Mouse (Mus musculus) lung, embryonic 14.5 days (tissue): ENCODE measurements around the gene 2010111I01Rik. TPM values are rescaled to one million over a fixed set of nuclear protein-coding genes. Genes with fewer than 3 reads are reported as not detected.
"Not testable (repeated sequence)": the region's sequence is repeated elsewhere in the genome, so short reads cannot be mapped to it uniquely, and the experiment has no call there.

Experiments used
- ATAC-seq: fragments of 200-750 bp; cut with Nextera tagmentation; 2 replicates; pipeline ENCODE4 v1.8.0; 2017; ENCODE audit warnings: mild to moderate bottlenecking, moderate TSS enrichment, moderate library complexity; ENCODE audit not compliant: insufficient read depth
- DNase-seq: peaks from one replicate; pipeline ENCODE4 v3.0.0-alpha.2; 2015
- H3K27ac ChIP-seq: fragments of 300-500 bp; sonication (generic); 2 replicates; pipeline ENCODE4 v1.5.1; 2014; ENCODE audit warnings: low read depth, mild to moderate bottlenecking, moderate library complexity
- H3K27me3 ChIP-seq: fragments of 300-500 bp; sonication (generic); 2 replicates; pipeline ENCODE4 v1.6.1; 2014; ENCODE audit warnings: low read length, control low read depth; ENCODE audit not compliant: insufficient read depth
- H3K36me3 ChIP-seq: fragments of 300-500 bp; sonication (generic); 2 replicates; pipeline ENCODE4 v1.6.1; 2014; ENCODE audit warnings: control low read depth; ENCODE audit not compliant: insufficient read depth
- H3K4me1 ChIP-seq: fragments of 300-500 bp; sonication (generic); 2 replicates; pipeline ENCODE4 v1.6.1; 2014; ENCODE audit warnings: antibody characterized with exemption, control low read depth; ENCODE audit not compliant: insufficient read depth
- H3K4me2 ChIP-seq: fragments of 300-500 bp; sonication (generic); 2 replicates; pipeline ENCODE4 v1.6.1; 2014; ENCODE audit warnings: mild to moderate bottlenecking
- H3K4me3 ChIP-seq: fragments of 300-500 bp; sonication (generic); 2 replicates; pipeline ENCODE4 v1.5.1; 2014; ENCODE audit warnings: low read depth, low read length
- H3K9ac ChIP-seq: fragments of 300-500 bp; sonication (generic); 2 replicates; pipeline ENCODE4 v1.6.1; 2014
- H3K9me3 ChIP-seq: fragments of 300-500 bp; sonication (generic); 2 replicates; pipeline ENCODE4 v1.6.1; 2016; ENCODE audit warnings: low read depth, low read length, control low read depth
- CTCF ChIP-seq: IDR thresholded peaks from 2 replicates; pipeline ENCODE4 v1.5.1; 2016; ENCODE audit warnings: antibody characterized with exemption, low read depth
- WGBS: fragments of 180-500 bp; shearing (Covaris S2); extraction: QIAGEN DNeasy Blood & Tissue Kit; methylation state at CpG from one replicate; pipeline ENCODE4 v1.1.7; 2014; 5-methylcytosine and 5-hydroxymethylcytosine counted together
- polyA plus RNA-seq: library from polyadenylated mRNA; unstranded; fragments of >200 nt; fragmentation: Nextera tagmentation; extraction: Ambion mirVana; gene quantifications from 2 replicates; pipeline ENCODE4 v1.2.1, GENCODE M21; 2014

2010111I01Rik gene
- polyA plus RNA-seq, 1 experiment from 2014 or later = 156 TPM

DNA sequence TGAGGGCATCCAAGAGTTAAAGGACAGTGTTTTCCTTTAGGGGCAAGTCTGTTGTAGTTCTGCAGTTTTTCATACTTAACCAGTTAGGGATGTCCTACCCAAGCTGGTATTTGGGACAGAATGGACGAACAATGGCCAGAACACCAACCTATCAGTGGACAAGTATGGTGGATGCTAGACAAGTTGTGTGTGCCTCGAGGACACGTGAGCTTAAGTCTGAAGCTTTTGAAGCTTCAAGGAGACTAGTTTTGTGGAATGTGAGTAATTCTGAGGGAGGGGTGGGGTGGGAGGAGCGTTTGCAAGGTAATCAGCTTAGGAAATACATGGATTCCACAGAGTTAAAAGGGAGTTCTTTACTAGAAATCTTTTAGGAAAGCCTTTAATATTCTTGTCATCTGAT is 115.5 kb downstream of the 2010111I01Rik start:
- no peak overlapping the region for H3K4me3 ChIP-seq

DNA sequence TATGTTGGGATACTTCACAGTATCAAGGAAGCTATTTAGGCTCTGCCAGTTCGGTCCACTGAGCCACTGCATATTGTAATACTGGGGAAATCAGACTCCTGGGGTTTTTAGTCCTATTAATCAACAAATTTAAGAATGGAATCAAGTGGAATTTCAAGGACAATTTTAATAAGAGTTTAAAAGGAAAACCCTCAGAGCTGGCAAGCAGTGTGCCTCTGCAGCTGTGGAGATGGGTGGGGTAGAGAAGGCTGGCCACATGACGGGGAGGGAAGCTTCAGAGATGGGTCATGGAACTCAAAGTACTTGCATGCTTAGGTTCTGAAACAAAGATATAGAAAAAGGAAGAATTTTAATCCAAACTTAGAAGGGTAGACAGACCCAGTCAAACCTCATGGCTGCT is 116.1 kb downstream of the 2010111I01Rik start:
- no peak overlapping the region for H3K4me2 ChIP-seq
- H3K27me3 ChIP-seq = no peaks in the 10 kb centered on the region
- no peak overlapping the region for H3K4me3 ChIP-seq
- 82% methylated on average over 2 of the region's 2 CpGs for whole genome bisulfite sequencing
- no peaks in the 10 kb centered on the region for H3K9me3 ChIP-seq
- TF ChIP-seq CTCF = no peak
- H3K4me1 ChIP-seq = no peaks in the 10 kb centered on the region; the same call in 1 of the 2 replicates
- H3K36me3 ChIP-seq = no peaks in the 10 kb centered on the region
- no peak overlapping the region for H3K27ac ChIP-seq
- ATAC-seq (no peak), DNase-seq (no peak)
- H3K9ac ChIP-seq = no peak overlapping the region

More for the DNA sequence above, 115.5 kb downstream of the 2010111I01Rik start:
- no peaks in the 10 kb centered on the region for H3K27me3 ChIP-seq
- TF ChIP-seq CTCF = no peak
- WGBS = 56% methylated on average over 4 of the region's 4 CpGs
- H3K27ac ChIP-seq = no peak overlapping the region
- no peak for DNase-seq
- H3K9me3 ChIP-seq = no peaks in the 10 kb centered on the region
- H3K9ac ChIP-seq = no peak overlapping the region
- ATAC-seq = no peak
- H3K36me3 ChIP-seq = no peaks in the 10 kb centered on the region
- H3K4me2 ChIP-seq = no peak overlapping the region
- no peaks in the 10 kb centered on the region; the same call in 1 of the 2 replicates for H3K4me1 ChIP-seq

DNA sequence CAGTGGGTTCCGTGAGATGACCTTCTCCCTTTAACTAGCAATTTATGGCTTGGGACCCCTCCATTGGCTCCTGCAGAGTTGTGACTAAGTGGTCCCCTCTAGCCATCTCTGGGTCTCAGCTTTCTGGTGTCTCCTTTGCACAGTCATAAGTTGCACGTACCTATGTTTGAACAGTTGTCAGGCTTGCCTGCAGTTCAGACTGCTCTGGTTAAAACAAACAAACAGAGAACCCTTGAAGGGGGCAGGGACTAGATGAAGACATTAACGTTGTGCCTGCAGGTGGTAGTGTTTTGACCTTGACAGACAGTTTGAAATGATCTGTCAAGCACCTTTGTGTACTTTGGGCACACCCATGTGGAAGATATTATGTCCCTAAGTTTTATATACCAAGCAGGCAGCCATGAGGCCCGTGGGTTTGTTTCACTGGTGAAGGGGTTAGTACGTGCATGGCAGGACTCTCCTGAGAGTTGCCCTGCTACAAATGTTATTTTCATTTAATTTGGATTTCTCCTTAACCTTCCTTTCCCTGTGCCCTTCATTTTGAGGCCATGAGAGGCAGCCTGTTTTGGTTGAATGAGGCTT is 118.0 kb downstream of the 2010111I01Rik start:
- peak overlapping the region; percentile 27; the same call in 1 of the 2 replicates for H3K27ac ChIP-seq
- peak; percentile 83 for ATAC-seq
- no peak for TF ChIP-seq CTCF

DNA sequence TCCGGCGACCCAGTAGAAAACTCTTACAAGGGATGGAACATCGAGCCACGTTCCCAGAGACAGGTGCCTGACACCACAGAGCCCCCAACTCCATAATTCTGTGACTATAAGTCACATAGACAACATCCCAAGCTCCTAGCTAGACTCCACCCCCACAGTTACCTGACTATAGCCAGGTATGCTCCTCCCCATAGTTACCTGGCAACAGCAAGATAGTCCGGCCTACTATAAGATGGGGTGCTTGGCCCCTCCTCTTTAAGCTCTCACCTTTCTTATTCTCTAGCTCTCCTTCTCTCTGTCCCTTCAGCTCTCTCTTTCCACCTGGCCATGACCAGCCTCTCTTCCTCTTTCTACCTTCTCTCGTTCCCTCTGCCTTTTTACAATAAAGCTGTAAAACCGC is 118.4 kb downstream of the 2010111I01Rik start:
- not testable (repeated sequence) for H3K9me3 ChIP-seq, DNase-seq, H3K4me1 ChIP-seq, H3K27ac ChIP-seq, H3K4me2 ChIP-seq, H3K9ac ChIP-seq, H3K27me3 ChIP-seq, H3K4me3 ChIP-seq, H3K36me3 ChIP-seq
- 71% methylated on average over 7 of the region's 7 CpGs for WGBS
- ATAC-seq = peak; percentile 52; the same call in 1 of the 2 replicates

More for the DNA sequence above, 118.0 kb downstream of the 2010111I01Rik start:
- no peaks in the 10 kb centered on the region; the same call in 1 of the 2 replicates for H3K4me1 ChIP-seq
- H3K27me3 ChIP-seq = no peaks in the 10 kb centered on the region
- H3K4me2 ChIP-seq = no peak overlapping the region
- DNase-seq = peak; percentile 28
- H3K9me3 ChIP-seq = no peaks in the 10 kb centered on the region
- H3K4me3 ChIP-seq = no peak overlapping the region
- 42% methylated on average over 5 of the region's 5 CpGs for WGBS
- H3K36me3 ChIP-seq = no peaks in the 10 kb centered on the region
- no peak overlapping the region for H3K9ac ChIP-seq

DNA sequence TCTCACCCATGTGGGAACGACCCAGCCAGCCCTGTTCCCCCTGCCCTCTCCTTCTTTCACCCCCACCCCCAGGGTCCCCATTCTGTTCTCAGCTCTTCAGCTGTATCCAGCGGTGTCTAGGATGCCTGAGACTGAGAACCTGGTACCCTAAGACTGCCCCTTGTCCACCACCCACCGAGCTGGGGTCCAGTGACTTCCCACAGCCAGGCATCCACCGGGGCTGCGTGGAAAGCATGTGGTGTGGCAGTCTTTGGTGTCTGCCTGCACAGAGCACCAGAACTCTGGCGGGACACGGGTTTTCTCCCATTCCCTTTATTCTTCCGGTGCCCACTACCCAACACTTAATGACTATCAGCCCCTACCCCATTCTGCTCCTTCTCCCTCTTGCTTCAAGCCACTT is 119.0 kb downstream of the 2010111I01Rik start:
- no peak for TF ChIP-seq CTCF

DNA sequence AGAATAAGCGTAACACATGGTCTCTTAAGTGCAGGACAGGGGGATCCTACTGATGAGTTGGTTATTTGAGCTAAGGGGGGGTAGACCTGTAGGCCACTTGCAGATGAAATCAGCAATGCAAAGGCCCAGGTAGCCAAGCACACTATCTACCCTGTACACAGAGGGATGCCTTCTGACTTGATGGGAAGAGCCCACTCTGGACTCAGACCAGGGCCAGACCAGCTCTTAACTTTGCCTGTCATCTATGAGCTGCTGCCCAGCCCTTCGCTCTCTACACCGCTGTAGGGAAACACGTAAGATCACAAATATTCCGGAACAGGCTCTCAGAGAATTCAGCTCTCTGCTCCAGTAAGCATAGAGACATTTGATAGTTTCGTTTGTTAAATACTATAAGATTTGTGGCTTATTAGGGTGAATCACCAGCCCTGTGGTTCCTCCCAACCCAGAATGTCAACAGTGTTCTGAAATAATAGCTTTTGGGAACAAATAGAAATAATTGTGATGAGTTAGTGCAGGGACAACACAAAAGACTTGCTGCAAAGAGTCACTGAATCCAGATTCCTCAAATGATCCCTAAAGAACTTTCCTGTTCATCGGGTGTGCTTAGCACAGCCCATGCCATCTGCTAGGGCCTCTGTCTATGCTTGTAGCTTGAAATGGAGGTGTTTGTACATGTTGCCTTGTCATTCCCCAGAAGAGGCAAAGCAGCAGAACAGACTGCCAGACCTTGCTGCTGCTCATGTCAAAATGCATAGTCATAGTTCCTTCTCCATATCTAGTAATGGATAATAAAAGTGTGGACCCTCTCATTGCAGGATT is 123.4 kb downstream of the 2010111I01Rik start:
- TF ChIP-seq CTCF = no peak
- H3K27ac ChIP-seq = no peak overlapping the region
- H3K4me3 ChIP-seq = no peak overlapping the region
- no peaks in the 10 kb centered on the region for H3K36me3 ChIP-seq
- peaks cover 14% of the 10 kb centered on the region; the same call in 1 of the 2 replicates for H3K4me1 ChIP-seq
- WGBS = 87% methylated on average over 7 of the region's 7 CpGs
- H3K27me3 ChIP-seq = no peaks in the 10 kb centered on the region
- no peak for DNase-seq
- H3K9ac ChIP-seq = no peak overlapping the region
- no peak overlapping the region for H3K4me2 ChIP-seq
- ATAC-seq = 0 out of 2 replicates have a peak, but pooled peaks have one; percentile 31
- no peaks in the 10 kb centered on the region for H3K9me3 ChIP-seq

More for the DNA sequence above, 119.0 kb downstream of the 2010111I01Rik start:
- H3K36me3 ChIP-seq = no peaks in the 10 kb centered on the region
- 72% methylated on average over 8 of the region's 8 CpGs for WGBS
- H3K4me3 ChIP-seq = no peak overlapping the region
- H3K27ac ChIP-seq = no peak overlapping the region
- H3K4me2 ChIP-seq = no peak overlapping the region
- DNase-seq (no peak), ATAC-seq (no peak)
- H3K27me3 ChIP-seq = no peaks in the 10 kb centered on the region
- no peaks in the 10 kb centered on the region for H3K9me3 ChIP-seq
- no peaks in the 10 kb centered on the region; the same call in 1 of the 2 replicates for H3K4me1 ChIP-seq
- no peak overlapping the region for H3K9ac ChIP-seq

DNA sequence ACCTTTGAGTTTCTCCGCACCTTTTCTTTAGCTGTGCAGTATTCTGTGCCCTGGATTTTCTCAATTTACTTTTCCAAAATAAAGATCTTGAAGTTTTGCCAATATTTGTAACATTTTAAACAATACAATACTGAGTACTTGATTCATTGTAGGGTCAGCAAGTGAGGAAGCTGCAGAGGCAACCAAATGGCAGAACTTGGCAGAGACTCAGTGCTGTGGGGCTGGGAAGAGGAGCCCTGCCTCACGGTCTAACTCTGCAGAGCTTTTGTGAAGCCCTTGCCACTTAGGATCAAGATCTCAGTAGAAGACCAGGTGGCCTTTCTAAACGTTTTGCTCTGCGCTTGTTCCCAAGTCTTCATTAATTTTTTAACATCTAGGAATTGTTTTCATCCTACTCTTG is 124.8 kb downstream of the 2010111I01Rik start:
- Histone ChIP-seq H3K9ac (no peak overlapping the region), H3K4me2 (no peak overlapping the region), H3K4me1 (peaks cover 21% of the 10 kb centered on the region), H3K9me3 (no peaks in the 10 kb centered on the region), H3K4me3 (no peak overlapping the region), H3K27ac (0 out of 2 replicates have a peak overlapping the region, but pooled peaks have one; percentile 9), H3K36me3 (no peaks in the 10 kb centered on the region), H3K27me3 (no peaks in the 10 kb centered on the region)
- WGBS = 50% methylated on average over 4 of the region's 4 CpGs
- ATAC-seq = peak; percentile 52; the same call in 1 of the 2 replicates
- peak; percentile 53 for DNase-seq
- no peak for TF ChIP-seq CTCF
